In the genomic region with DNA sequence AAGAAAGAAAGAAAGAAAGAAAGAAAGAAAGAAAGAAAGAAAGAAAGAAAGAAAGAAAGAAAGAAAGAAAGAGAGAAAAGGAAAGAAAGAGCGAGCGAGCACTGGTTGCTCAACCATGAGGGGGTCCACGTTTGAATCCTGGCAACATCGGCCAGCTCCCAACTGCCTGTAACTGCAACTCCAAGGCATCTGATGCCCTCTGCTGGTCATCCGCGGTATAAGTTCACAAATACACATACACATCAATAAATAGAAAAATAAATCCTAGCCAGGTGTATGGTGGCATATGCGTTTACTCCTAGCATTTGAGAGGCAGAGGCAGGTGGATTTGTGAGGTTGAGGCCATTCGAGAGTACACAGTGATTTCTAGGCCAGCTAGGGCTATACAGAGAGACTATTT, we compare ENCODE assay signal across 10 mouse cellular contexts. TPM values are rescaled to one million over a fixed set of nuclear protein-coding genes. Genes with fewer than 3 reads are reported as not detected.
DNase-seq lines count a peak whose midpoint lies in the region; ATAC-seq and TF ChIP-seq lines count a peak whose summit lies in the region.
"Had no signal": no experiment of that assay in that cellular context is flagged by ENCODE, and none has a peak within 500 bp of the region (broad histone marks: within the 10 kb centered on the region; RNA-seq: fewer than 3 reads in every experiment).

No protein-coding gene starts in this region.

- peak; percentile 69 to 73 for DNase-seq in cerebellum, postnatal 10 days
- no peak for DNase-seq in cerebellum, adult 11 months
- no peak for DNase-seq in left cerebral cortex, adult 2 months (ENCODE audit: extremely low spot score in 1 of 2, low spot score in 2 of 2)
- DNase-seq in left cerebral cortex, adult 11 months (ENCODE audit: low spot score): no peak
- peak; percentile 39 for DNase-seq in adrenal gland, adult 2 months
- peak; percentile 70 for DNase-seq in forelimb bud, embryonic 11.5 days (ENCODE audit: low read depth, low spot score)
- DNase-seq in thymus, postnatal 4 days: peak; percentile 83

- peak; percentile 59 for TF ChIP-seq CTCF in left cerebral cortex, adult 2 months (IDR thresholded peaks at IDR 0.05)

- H3K4me3 ChIP-seq in left cerebral cortex, adult 2 months: no peak overlapping the region
- H3K4me3 ChIP-seq: hindbrain, embryonic 15.5 days; myocyte had no signal

- ATAC-seq in megakaryocyte, adult 5-6 weeks (ENCODE audit: poor library complexity, severe bottlenecking): peak; percentile 72

- intact Hi-C loops in left cerebral cortex, adult 2 months (cut with DNase I): no loop called here

- no peak overlapping the region for H3K27ac ChIP-seq in left cerebral cortex, adult 2 months
- H3K27ac ChIP-seq: hindbrain, embryonic 15.5 days had no signal

RNA-seq across cellular contexts. Expression of a gene that starts 7.8 kb away (rescaled TPM):
- total RNA-seq in left cerebral cortex, adult 2 months (2021): 1 to 10 TPM in 1 of 2 experiments, under 1 TPM in 1; 0.45 to 1.2 TPM
- 1 to 10 TPM; 2.0 to 4.7 TPM for total RNA-seq in adrenal gland, adult 2 months (2021)
- 5.3 and 7.5 TPM in 2 replicates for polyA plus RNA-seq in adrenal gland, adult 2 months (2012; rRNA removed)
- total RNA-seq in megakaryocyte, adult 5-6 weeks (2015): 27.6 and 30.3 TPM in 2 replicates
- total RNA-seq in megakaryocyte, adult 5-6 weeks (2017): 98.7 and 99.5 TPM in 2 replicates

RNA-seq across cellular contexts. Expression of a gene that starts 8.7 kb away (rescaled TPM):
- total RNA-seq in left cerebral cortex, adult 2 months (2021): 10 to 100 TPM; 24.4 to 30.8 TPM
- 10 to 100 TPM; 33.2 to 47.4 TPM for total RNA-seq in adrenal gland, adult 2 months (2021)
- 52.8 and 56.1 TPM in 2 replicates for polyA plus RNA-seq in adrenal gland, adult 2 months (2012; rRNA removed)
- total RNA-seq in megakaryocyte, adult 5-6 weeks (2015): 106 and 118 TPM in 2 replicates
- 59.5 and 77.8 TPM in 2 replicates for total RNA-seq in megakaryocyte, adult 5-6 weeks (2017)

RNA-seq across cellular contexts. Expression of a gene that starts 10.7 kb away (rescaled TPM):
- total RNA-seq in left cerebral cortex, adult 2 months (2021): 100 to 1,000 TPM; 173 to 179 TPM
- total RNA-seq in adrenal gland, adult 2 months (2021): 100 to 1,000 TPM; 236 to 240 TPM
- 97.2 and 133 TPM in 2 replicates for polyA plus RNA-seq in adrenal gland, adult 2 months (2012; rRNA removed)
- 110 and 121 TPM in 2 replicates for total RNA-seq in megakaryocyte, adult 5-6 weeks (2015)
- total RNA-seq in megakaryocyte, adult 5-6 weeks (2017): 131 and 143 TPM in 2 replicates

RNA-seq across cellular contexts. Expression of a gene that starts 17.8 kb away (rescaled TPM):
- not detected for total RNA-seq in left cerebral cortex, adult 2 months (2021)
- total RNA-seq in adrenal gland, adult 2 months (2021): not detected
- polyA plus RNA-seq in adrenal gland, adult 2 months (2012; rRNA removed): 0.13 and 0.19 TPM in 2 replicates
- 2.5 and 2.9 TPM in 2 replicates for total RNA-seq in megakaryocyte, adult 5-6 weeks (2015)
- 3.0 and 4.8 TPM in 2 replicates for total RNA-seq in megakaryocyte, adult 5-6 weeks (2017)
- polyA plus RNA-seq: hindbrain, embryonic 15.5 days; myocyte had no signal

RNA-seq across cellular contexts. Expression of a gene that starts 53.7 kb away (rescaled TPM):
- total RNA-seq in left cerebral cortex, adult 2 months (2021): 10 to 100 TPM; 17.6 to 21.0 TPM
- 10 to 100 TPM; 22.9 to 26.3 TPM for total RNA-seq in adrenal gland, adult 2 months (2021)
- 2.8 and 4.4 TPM in 2 replicates for polyA plus RNA-seq in adrenal gland, adult 2 months (2012; rRNA removed)
- total RNA-seq in megakaryocyte, adult 5-6 weeks (2015): 54.7 and 61.4 TPM in 2 replicates
- 108 and 126 TPM in 2 replicates for total RNA-seq in megakaryocyte, adult 5-6 weeks (2017)

Comparison
In these comparisons a context has a peak if more than half of its experiments do, and no peak if none do; other contexts are left out.
1. DNase-seq: peak in cerebellum, postnatal 10 days (2 of 2), adrenal gland, adult 2 months (single experiment), forelimb bud, embryonic 11.5 days (single experiment) and thymus, postnatal 4 days (single experiment); none in cerebellum, adult 11 months (single experiment), left cerebral cortex, adult 2 months (0 of 2) and left cerebral cortex, adult 11 months (single experiment).
2. RNA of a gene that starts 7.8 kb away (total RNA-seq): 27.6 to 99.5 TPM in megakaryocyte, adult 5-6 weeks; 2.0 to 4.7 TPM in adrenal gland, adult 2 months and 0.45 to 1.2 TPM in left cerebral cortex, adult 2 months; every median in the first group is over 4 times any median in the second.